Mouse (Mus musculus): ENCODE measurements around the gene Pde12.

Gene Pde12

DNA sequence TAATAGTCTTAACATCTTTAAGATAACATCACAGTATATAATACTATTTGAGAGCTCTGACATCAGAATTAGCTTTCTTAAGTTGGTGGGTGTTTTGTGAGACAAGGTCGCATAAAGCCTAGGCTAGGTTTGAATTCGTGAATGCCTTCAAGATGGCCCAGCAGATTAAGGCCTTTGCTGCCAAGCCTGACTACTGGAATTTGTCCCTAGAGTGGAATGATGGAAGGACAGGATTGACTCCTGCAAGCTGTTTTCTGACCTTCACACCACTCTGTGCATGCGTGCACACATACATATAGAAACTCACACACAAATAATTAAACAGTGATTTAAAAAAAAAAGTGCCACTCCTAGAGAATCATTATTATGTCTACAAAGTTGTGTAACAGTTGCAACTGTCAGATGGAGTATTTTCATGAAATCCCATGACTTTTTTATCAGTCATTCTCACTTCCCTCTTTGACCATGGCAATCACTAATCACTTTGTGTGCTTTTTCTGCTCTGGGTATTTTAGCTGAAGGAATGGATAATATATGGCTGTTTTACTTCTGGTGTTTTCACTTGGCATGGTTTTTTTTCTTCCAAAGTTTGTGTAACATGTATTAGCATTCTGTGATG, 26.6 kb downstream of the Pde12 start:
- DNase-seq, result no peak

DNA sequence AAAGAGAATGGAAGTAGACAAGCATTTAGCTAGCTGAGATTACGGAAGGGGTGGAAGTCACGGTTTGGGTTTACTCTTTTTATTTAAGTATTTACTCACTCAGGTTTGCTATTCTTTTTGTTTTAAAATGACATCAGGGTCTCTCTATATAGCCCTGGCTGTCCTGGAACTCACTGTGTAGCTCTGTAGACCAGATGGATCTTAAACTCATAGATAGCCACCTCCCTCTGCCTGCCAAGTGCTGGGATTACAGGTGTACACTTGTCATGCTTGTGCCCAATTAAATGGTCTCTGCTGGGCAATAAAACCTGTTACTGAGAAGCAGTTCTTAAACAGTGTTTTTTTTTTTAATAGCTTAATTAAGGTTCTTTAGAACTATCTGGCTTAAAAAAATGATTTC, 29.7 kb downstream of the Pde12 start:
- DNase-seq, result no peak

DNA sequence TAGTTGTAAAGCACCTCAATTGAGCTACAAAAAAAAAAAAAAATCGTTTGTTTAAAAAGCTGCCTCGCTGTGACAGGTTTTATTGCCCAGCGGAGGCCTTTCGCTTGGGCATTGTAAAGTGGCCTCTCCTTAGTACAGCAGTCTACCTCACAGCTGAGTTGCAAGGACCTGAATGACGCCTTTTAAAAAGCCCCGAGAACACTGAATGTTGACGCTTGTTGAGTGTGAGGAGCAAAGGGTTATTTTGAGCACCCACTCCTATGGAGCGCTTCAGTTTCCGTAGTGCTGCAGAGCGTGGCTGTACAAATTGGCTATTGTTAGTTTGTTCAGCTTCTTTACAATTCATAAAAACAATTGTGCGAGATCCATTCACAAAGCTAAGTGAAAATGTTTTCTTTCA, 30.4 kb downstream of the Pde12 start:
- no peak for DNase-seq

DNA sequence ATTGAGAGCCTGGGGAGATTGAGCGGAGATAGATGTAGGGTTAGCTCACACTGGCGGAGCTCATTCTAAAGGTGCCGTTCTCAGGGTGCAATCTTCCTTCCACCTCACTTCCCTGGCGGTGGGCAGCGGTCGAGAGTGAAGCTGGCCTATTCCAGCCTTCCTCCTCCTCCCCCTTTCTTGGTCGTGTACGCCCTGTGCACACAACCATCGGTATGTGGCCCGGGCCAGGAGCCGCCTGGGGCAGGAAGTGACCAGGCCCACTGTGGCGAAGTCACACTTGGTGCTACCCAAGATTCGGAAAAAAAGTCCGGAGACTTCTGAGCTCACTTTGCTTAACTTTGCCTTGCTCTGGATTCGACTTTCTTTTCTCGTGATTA, 31.0 kb downstream of the Pde12 start:
- DNase-seq, result peak; percentile 39 to 42

DNA sequence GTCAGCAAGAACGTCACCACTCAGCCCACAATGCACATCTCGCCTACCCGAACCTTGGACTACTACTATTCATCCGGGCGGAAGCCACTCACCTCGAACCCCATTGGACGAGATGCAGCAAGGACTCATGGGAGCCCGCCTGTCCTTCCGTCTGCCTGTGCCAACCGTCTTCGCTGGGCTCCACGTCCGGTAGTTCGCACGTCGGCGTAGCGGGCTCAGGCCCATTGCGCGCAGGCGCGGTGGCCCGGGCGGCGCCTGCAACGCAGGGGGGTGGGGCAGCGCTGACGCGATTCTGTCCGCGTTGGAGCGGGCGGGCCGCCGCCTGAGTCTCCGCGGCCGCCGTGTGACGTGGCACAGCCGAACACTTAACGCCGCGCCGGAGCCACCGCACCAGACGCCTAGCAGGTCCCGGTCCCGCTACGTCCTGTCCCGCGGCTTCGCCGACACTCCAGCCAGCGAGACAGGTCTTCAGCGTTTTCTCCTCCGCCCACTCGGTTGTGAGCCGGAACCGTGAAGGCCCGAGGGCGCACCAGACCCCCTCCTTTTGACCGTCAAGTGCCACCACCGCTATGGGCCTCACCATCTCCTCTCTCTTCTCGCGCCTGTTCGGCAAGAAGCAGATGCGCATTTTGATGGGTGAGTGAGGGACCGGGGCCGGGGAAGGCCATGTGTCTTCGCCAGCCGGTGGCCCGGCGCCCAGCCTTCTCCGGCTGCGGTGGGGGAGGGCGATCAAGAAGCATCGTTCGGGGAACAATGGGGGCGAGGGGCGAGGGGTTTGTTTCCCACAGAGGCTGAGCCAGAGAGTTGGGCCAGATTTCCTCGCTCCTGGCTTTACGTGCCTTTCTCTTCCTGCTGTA, 31.6 kb downstream of the Pde12 start, which contains the start of gene Arf4:
Gene Arf4, plus strand, starts transcription at position 224 of the 857 bp plus-strand sequence.
- peak; percentile 96 to 97 for DNase-seq

DNA sequence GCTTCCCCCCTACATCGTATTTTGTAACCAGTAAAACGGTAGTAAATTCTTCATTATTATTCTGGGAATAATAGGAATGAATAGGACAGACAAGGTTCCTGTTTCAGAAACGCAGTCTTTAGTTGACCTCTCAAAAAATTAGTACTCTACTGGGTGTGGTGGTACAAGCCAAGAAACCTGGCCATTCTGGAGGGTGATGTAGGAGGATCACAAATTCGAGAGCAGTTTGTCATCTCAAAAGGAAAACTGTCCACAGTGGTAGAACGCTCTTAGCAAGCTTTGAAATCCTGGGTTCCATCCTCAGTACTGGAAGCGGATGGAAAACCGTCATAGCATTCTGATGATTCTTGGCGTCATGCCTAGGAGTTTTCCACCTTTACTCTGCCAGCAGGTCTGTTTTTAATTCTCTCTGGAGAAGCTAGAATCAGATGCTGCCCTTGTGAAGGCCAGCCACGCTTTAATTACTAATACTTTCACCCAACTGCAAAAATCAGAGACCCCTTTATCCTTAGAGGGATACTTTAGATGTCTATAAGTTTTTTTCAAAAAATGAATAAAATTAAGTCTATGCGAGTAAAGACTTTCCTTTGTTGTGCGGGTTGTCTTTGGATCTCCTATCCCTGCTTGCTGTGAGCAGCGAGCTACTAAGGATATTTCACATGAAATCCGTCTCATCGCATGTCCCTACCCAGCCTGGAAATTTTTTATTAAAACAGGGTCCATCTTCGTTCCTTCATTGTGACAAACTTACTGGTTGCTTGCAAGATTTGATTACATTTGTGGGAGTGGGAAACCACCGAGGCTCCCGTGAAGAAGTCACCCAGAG, 32.4 kb downstream of the Pde12 start:
- no peak for DNase-seq

DNA sequence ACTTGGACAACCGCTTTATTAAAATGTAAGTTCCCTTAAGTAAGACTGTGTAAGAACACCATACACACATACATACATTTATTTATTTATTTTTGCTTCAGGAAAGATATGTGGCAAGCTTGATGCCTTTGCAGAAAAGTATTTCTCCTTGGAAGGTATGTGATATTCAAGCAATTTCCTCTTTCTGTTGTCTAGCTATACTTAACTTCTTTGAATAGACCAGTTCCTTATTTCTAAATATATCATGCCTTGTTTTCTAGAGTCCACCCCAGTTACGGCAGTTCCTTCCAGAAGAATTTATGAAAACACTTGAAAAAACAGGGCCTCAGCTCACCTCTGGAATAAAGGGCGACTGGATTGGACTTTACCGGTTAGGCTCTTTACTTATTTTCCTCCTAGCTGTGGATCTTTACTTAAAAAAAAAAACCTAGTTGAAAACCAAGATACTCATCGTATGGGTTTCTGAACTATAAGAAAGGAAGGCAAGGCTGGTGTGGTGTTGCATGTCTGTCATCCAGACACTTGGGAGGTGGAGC, 43.0 kb downstream of the Pde12 start:
- no peak for DNase-seq

GRCm38 (mm10) chr14:26625301-26625700, 44.4 kb downstream of the Pde12 start:
- DNase-seq, result no peak

DNA sequence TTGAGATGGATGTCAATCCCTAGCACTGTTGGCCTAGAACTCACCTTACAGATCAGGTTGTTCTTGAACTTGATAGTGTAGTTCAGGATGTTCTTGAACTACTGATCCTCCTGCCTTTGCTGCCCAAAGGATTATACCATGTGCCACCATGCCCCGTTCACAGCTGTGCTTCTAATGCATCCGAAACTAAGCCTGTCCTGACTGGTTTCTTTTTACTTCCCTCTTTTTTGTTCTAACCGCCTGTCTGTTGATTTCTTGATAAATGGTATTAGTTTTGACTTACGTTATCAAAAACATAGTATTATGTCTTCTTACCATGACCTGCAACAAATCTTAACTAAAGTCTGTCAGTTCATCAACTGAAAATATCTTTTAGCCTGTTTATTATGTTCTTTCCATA, 59.0 kb downstream of the Pde12 start:
- no peak for DNase-seq
